Mouse (Mus musculus) heart, embryonic 11.5 days (tissue): Measurements from ENCODE around the gene Itgb3bp. TPM values are rescaled to one million over a fixed set of nuclear protein-coding genes. Genes with fewer than 3 reads are reported as not detected.

Source experiments
- ATAC-seq: fragments of 200-750 bp; cut with Nextera tagmentation; replicated peaks from 2 replicates; pipeline ENCODE4 v1.8.0; 2017; ENCODE audit warnings: moderate library complexity; ENCODE audit not compliant: insufficient number of reproducible peaks, low FRiP score, low TSS enrichment
- H3K27ac ChIP-seq: fragments of 300-500 bp; sonication (generic); 2 replicates; pipeline ENCODE4 v1.5.1; 2014; ENCODE audit warnings: mild to moderate bottlenecking, low read depth, low read length
- H3K27me3 ChIP-seq: fragments of 300-500 bp; sonication (generic); 2 replicates; pipeline ENCODE4 v1.6.1; 2014; ENCODE audit warnings: mild to moderate bottlenecking, low read length, mixed read lengths; ENCODE audit not compliant: control insufficient read depth, insufficient read depth
- H3K36me3 ChIP-seq: fragments of 300-500 bp; sonication (generic); 2 replicates; pipeline ENCODE4 v1.6.1; 2014; ENCODE audit warnings: mild to moderate bottlenecking, low read length, moderate library complexity, mixed read lengths; ENCODE audit not compliant: control insufficient read depth, insufficient read depth
- H3K4me1 ChIP-seq: fragments of 300-500 bp; sonication (generic); 2 replicates; pipeline ENCODE4 v1.6.1; 2014; ENCODE audit warnings: low read length; ENCODE audit not compliant: control insufficient read depth, insufficient read depth
- H3K4me2 ChIP-seq: fragments of 300-500 bp; sonication (generic); 2 replicates; pipeline ENCODE4 v1.6.1; 2014; ENCODE audit warnings: mild to moderate bottlenecking, moderate library complexity
- H3K4me3 ChIP-seq: fragments of 300-500 bp; sonication (generic); 2 replicates; pipeline ENCODE4 v1.5.1; 2014; ENCODE audit warnings: low read depth, low read length
- H3K9ac ChIP-seq: fragments of 300-500 bp; sonication (generic); 2 replicates; pipeline ENCODE4 v1.6.1; 2014; ENCODE audit warnings: mild to moderate bottlenecking, low read depth, low read length, moderate library complexity
- H3K9me3 ChIP-seq: fragments of 300-500 bp; sonication (generic); replicated peaks from 2 replicates; pipeline ENCODE4 v1.6.1; 2016; ENCODE audit warnings: low read length; ENCODE audit not compliant: control insufficient read depth
- WGBS: fragments of 180-500 bp; shearing (Covaris S2); extraction: QIAGEN DNeasy Blood & Tissue Kit; methylation state at CpG from one replicate; pipeline ENCODE4 v1.1.7; 2014; ENCODE audit not compliant: insufficient replicate concordance; 5-methylcytosine and 5-hydroxymethylcytosine counted together
- polyA plus RNA-seq: library from polyadenylated mRNA; unstranded; fragments of >200 nt; fragmentation: Nextera tagmentation; extraction: Ambion mirVana; gene quantifications from 2 replicates; pipeline ENCODE4 v1.2.1, GENCODE M21; 2014

Itgb3bp gene
- 38.5 and 43.0 TPM in 2 replicates for polyA plus RNA-seq

DNA sequence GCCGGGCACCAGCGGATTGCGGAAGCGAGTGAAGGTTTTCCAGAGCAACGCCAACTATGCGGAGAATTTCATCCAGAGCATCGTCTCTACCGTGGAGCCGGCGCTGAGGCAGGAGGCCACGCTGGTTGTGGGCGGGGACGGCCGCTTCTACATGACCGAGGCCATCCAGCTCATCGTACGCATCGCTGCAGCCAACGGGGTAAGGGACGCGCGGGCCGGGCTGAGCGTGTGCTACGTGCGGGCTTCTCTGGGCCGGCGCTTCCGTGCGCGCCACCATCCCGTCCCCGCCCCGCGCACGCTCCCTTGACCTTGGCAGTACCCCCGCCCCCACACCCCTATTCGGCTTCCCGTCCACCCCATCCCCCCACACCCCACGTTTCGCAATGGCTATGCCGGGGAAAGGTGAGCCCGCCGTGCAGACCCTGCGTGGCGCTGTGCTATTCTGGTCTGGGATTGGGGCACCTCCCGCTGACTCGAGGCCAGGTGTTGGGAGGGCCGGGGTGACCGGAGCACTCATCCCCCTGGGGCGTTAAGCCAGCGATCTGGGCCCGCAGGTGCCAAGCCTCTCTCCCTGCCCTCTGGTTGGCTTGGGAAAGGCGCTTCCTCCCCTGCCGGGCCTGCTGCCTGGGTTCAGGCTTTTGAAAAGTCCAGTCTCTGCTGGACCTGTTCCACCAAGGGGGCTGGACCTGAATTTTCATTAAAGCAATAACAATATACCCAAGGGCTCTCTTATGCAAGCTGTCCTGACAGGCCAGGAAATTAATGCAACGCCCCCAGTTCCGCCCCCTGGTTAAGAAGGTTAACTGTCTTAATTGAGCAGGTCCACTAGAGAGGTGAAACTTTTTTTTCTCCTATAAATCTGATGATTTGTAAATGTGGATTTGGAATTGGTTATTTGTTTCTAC lies at the start of gene Itgb3bp:
Gene Itgb3bp, minus strand, starts transcription at position 201 of the 905 bp plus-strand sequence.
- WGBS, result under 1% methylated on average over 56 of the region's 57 CpGs
- peak within 1 kb of the TSS; percentile 99 for H3K27ac ChIP-seq
- H3K9me3 ChIP-seq, result no peaks in the 10 kb centered on the region
- peak within 1 kb of the TSS; percentile 88 for H3K9ac ChIP-seq
- ATAC-seq, result peak; percentile 88
- peak within 1 kb of the TSS; percentile 82 for H3K4me2 ChIP-seq
- H3K4me1 ChIP-seq, result peaks cover 17% of the 10 kb centered on the region
- no peaks in the 10 kb centered on the region for H3K27me3 ChIP-seq
- H3K4me3 ChIP-seq, result peak within 1 kb of the TSS; percentile 61
- H3K36me3 ChIP-seq, result no peaks in the 10 kb centered on the region

DNA sequence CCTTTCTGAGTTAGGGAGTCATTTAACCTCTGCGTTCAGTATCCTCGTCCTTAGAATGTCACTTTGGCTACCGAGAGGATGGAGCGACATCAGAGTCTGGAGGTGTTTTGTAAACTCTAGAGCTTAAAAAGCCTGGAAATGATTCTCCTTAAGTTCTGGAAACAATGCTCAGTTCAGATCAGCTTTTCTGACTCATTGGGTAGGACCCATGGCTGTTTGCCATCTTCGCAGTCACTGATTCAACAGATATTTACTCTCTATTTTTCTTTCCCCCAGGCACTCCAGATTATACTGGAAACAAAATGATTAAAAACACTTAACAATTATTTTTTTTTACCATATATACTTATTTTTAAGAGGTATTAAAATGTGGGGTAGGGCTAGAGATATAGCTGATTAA lies 49.7 kb upstream of the Itgb3bp start:
- H3K4me1 ChIP-seq, result peaks cover 4% of the 10 kb centered on the region; the same call in 1 of the 2 replicates
- WGBS, result 83% methylated on average over 5 of the region's 5 CpGs
- no peaks in the 10 kb centered on the region for H3K27me3 ChIP-seq
- no peak overlapping the region for H3K4me3 ChIP-seq
- H3K9me3 ChIP-seq, result no peaks in the 10 kb centered on the region
- peaks cover 9% of the 10 kb centered on the region; the same call in 1 of the 2 replicates for H3K36me3 ChIP-seq
- no peak overlapping the region for H3K27ac ChIP-seq
- H3K4me2 ChIP-seq, result no peak overlapping the region
- no peak for ATAC-seq
- no peak overlapping the region for H3K9ac ChIP-seq

DNA sequence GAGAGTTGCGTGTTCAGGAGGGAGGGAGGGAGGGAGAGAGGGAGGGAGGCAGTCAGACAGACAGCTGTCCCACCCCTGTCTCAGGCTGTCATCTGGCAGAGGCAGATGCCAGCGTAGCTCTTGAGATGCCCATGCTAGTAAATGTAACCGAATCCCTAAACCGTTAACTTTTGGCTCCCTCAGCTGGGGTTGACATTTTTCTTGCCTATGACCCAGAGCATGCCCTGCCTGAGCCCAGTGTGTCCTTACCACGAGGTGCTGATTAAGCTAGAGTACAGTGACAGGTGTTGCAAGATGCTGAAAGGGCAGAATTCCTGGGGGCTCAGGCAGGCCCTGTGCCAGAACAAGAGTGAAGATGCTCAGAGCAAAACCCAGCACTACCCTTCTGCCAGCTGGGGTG lies 44.8 kb upstream of the Itgb3bp start:
- Histone ChIP-seq H3K27me3 (no peaks in the 10 kb centered on the region), H3K4me2 (no peak overlapping the region), H3K36me3 (peaks cover 3% of the 10 kb centered on the region; the same call in 1 of the 2 replicates), H3K9ac (no peak overlapping the region), H3K9me3 (no peaks in the 10 kb centered on the region), H3K4me3 (no peak overlapping the region), H3K4me1 (no peaks in the 10 kb centered on the region), H3K27ac (no peak overlapping the region)
- 65% methylated on average over 5 of the region's 5 CpGs for WGBS
- no peak for ATAC-seq

DNA sequence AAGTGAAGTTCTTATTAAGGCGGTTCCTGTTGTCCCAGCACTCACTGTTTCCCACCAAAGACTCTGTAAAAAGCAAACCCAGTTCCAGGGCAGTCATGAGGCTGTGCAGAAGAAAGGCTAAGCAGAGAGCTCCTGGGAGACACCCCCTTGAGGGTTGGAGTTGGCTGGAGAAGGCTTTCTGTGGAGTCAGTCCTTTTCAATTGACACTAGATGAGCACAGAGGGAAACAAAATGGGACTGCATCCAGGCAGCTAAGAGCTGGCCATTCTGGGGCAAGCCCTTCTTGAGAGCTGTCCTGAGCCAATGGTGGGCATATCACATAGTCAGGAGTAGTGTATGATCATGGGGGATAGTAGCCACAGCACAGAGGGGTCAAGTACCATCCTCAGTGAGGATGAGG lies 44.3 kb upstream of the Itgb3bp start:
- Histone ChIP-seq H3K36me3 (peaks cover 3% of the 10 kb centered on the region; the same call in 1 of the 2 replicates), H3K4me1 (no peaks in the 10 kb centered on the region), H3K9me3 (no peaks in the 10 kb centered on the region), H3K4me2 (no peak overlapping the region), H3K9ac (no peak overlapping the region), H3K27me3 (no peaks in the 10 kb centered on the region), H3K4me3 (no peak overlapping the region), H3K27ac (no peak overlapping the region)
- ATAC-seq, result no peak
- 81% methylated on average over 1 of the region's 1 CpGs for WGBS

DNA sequence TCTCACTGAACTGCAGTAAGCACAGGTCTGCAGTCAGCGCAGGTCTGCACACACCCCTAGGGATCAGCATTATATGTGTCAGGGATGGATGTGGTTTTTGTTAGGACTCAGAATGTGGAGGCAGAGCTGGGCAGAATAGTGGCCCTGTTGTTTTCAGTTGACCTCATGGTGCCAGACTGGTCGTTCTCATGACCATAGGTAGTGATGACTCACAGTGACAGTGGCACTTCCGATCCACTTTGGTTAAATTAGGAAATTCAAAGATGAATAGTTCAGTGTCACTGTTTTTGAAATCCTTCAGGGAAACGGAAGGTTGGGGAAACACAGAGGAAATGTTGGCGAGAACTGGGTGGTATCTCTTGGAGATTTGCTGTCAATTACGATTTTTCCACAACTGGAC lies 43.3 kb upstream of the Itgb3bp start:
- H3K9me3 ChIP-seq, result no peaks in the 10 kb centered on the region
- H3K27ac ChIP-seq, result no peak overlapping the region
- no peak overlapping the region for H3K4me3 ChIP-seq
- WGBS, result 83% methylated on average over 6 of the region's 6 CpGs
- no peak overlapping the region for H3K9ac ChIP-seq
- H3K36me3 ChIP-seq, result peaks cover 3% of the 10 kb centered on the region; the same call in 1 of the 2 replicates
- no peak for ATAC-seq
- no peaks in the 10 kb centered on the region for H3K4me1 ChIP-seq
- no peaks in the 10 kb centered on the region for H3K27me3 ChIP-seq
- H3K4me2 ChIP-seq, result no peak overlapping the region

DNA sequence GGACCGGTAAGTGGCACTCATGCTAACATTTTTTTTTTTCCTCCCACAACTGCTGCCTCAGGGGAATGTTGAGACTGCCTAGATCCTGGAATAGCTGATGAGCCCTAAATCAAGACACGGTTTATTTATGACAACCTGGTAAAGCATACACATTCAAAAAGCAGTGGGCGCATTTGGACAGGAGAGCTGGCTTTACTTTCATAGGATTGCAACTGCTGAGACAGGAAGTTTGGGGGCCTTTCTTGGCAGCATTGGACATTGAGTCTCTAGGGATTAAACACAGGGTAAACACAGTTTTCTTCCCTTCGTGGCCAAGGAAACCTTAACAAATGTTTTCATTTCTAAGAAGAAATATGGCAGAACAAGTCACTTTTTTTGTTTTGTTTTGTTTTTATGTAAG lies 40.5 kb upstream of the Itgb3bp start:
- no peak for ATAC-seq
- no peak overlapping the region for H3K9ac ChIP-seq
- no peaks in the 10 kb centered on the region for H3K9me3 ChIP-seq
- peaks cover 16% of the 10 kb centered on the region for H3K36me3 ChIP-seq
- 75% methylated on average over 4 of the region's 4 CpGs for WGBS
- H3K4me3 ChIP-seq, result no peak overlapping the region
- H3K27ac ChIP-seq, result no peak overlapping the region
- no peak overlapping the region for H3K4me2 ChIP-seq
- H3K4me1 ChIP-seq, result no peaks in the 10 kb centered on the region
- H3K27me3 ChIP-seq, result no peaks in the 10 kb centered on the region

DNA sequence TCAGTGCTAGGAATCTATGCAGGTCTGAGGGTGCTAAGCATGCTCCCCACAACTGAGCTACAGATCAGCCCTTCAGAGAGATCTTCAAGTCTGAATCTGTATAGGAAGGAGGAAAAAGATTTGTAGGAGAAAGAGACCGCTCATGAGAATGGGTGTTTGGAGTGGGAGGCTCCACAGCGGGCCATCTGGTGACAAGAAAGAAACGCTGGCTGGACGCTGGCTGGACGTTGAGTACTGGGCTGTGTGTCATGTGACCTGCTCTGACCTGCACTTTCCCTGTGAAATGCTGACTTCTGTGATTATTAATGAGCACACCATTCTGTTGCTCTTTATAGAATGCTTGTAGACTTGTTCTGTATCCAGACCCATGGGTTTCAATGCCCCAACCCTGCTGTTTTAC lies 39.7 kb upstream of the Itgb3bp start:
- no peak overlapping the region for H3K27ac ChIP-seq
- H3K9me3 ChIP-seq, result no peaks in the 10 kb centered on the region
- WGBS, result 65% methylated on average over 5 of the region's 5 CpGs
- H3K4me2 ChIP-seq, result no peak overlapping the region
- no peaks in the 10 kb centered on the region for H3K27me3 ChIP-seq
- peaks cover 19% of the 10 kb centered on the region for H3K36me3 ChIP-seq
- no peaks in the 10 kb centered on the region for H3K4me1 ChIP-seq
- H3K4me3 ChIP-seq, result no peak overlapping the region
- ATAC-seq, result no peak
- H3K9ac ChIP-seq, result no peak overlapping the region

DNA sequence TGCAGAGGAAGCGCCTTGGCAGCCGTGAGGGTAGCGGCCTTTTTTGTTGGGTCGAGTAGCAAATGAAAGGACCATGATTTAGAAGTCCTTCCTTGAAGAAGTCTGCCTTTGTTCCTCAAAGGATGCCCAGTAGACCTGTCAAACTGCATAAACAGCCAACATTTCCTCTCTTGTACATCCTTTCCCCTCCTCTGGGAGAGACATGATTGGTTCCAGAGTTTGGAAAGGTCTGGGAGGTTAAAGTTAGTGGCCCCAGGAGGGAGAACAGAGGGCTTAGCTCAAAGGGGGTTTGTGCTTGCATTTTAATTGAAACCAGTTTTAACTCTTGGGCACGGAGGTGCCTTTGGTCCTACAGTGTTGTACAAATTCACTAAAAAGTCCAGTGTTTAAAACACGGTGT lies 36.9 kb upstream of the Itgb3bp start:
- H3K36me3 ChIP-seq, result peaks cover 24% of the 10 kb centered on the region
- no peak for ATAC-seq
- 87% methylated on average over 6 of the region's 6 CpGs for WGBS
- no peak overlapping the region for H3K4me3 ChIP-seq
- H3K27me3 ChIP-seq, result no peaks in the 10 kb centered on the region
- H3K4me2 ChIP-seq, result no peak overlapping the region
- no peaks in the 10 kb centered on the region for H3K9me3 ChIP-seq
- no peaks in the 10 kb centered on the region for H3K4me1 ChIP-seq
- H3K9ac ChIP-seq, result no peak overlapping the region
- no peak overlapping the region for H3K27ac ChIP-seq

DNA sequence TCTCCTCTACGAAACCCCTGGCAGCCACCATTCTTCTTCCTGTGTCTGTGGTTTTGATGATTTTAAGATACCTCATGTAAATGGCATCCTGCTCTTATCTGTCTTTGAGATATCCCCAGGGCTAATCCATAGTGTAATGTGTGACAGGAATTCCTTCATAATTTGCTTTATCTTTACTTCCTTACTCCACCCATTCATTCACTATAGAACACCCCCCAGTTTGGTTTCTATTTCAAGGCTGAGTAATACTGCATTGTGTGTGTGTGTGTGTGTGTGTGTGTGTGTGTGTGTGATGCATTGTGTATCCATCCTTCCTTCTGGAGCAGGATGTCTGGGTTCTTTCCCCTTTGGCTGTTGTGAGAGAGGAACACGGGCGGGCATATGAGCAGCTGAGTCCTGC lies 29.7 kb upstream of the Itgb3bp start:
- WGBS, result 53% methylated on average over 3 of the region's 3 CpGs
- peaks cover 8% of the 10 kb centered on the region for H3K36me3 ChIP-seq
- H3K27me3 ChIP-seq, result no peaks in the 10 kb centered on the region
- no peaks in the 10 kb centered on the region for H3K9me3 ChIP-seq
- no peak for ATAC-seq
- H3K4me1 ChIP-seq, result peaks cover 9% of the 10 kb centered on the region
- H3K4me3 ChIP-seq, result no peak overlapping the region
- H3K9ac ChIP-seq, result no peak overlapping the region
- H3K27ac ChIP-seq, result no peak overlapping the region
- H3K4me2 ChIP-seq, result no peak overlapping the region
